Mouse (Mus musculus): Measurements from ENCODE around the gene Zbp1. TPM values are rescaled to one million over a fixed set of nuclear protein-coding genes. Genes with fewer than 3 reads are reported as not detected.

Gene Zbp1
- 5.1 TPM for polyA plus RNA-seq (2014; fragmentation: Illumina TruSeq; extraction: RNeasy Lipid Tissue Mini Kit (QIAGEN cat#74804); ENCODE audit: low read depth, low replicate concordance)

DNA sequence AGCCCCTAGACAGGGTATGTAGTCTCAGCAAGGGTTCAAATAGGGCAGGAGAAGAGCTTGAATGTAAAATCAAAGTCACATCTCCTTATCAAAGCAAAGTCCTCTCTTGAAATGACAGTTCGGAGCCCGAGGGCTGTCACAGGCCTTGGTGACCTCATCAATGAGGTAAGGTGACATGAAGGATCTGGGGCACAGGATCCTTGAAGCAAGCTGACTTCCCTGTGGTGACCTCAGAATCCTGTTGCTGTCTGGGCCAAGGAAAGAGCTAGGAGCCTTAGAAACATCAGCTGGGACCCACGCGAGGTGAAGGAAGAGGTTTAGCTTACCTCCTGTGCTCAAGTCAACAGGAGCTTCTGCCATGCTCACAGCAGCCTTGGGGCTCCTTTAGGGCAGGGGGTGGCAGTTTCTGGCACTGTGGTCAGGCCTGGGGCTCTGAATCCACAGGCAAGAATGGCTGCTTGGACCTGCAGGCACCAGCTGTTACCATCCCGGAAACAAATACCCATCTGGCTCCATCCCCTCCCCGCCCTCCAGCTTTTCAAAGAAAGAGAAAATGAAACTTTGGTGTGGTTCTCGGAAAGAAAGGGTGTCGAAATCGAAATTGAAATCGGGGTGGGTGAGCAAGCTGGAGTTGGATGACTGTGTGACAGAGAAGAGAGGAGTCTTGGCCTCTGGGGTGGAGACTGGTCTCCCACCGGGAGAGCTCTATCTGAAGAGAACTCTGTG is at the start of gene Zbp1:
Zbp1 (minus strand) TSS at position 508 of the 726 bp plus-strand sequence.

Other genes starting within 250 kb of the Zbp1 start
- gene Spo11, start 241.2 kb downstream of the Zbp1 start, polyA plus RNA-seq (2014; fragmentation: Illumina TruSeq; extraction: RNeasy Lipid Tissue Mini Kit (QIAGEN cat#74804); ENCODE audit: low read depth, low replicate concordance) = not detected
- 15.5 TPM for gene Rae1, start 218.8 kb downstream of the Zbp1 start, polyA plus RNA-seq (2014; fragmentation: Illumina TruSeq; extraction: RNeasy Lipid Tissue Mini Kit (QIAGEN cat#74804); ENCODE audit: low read depth, low replicate concordance)
- gene Rbm38, start 198.4 kb downstream of the Zbp1 start, polyA plus RNA-seq (2014; fragmentation: Illumina TruSeq; extraction: RNeasy Lipid Tissue Mini Kit (QIAGEN cat#74804); ENCODE audit: low read depth, low replicate concordance) = not detected
- 0.45 TPM for gene Ctcfl, start 99.4 kb downstream of the Zbp1 start, polyA plus RNA-seq (2014; fragmentation: Illumina TruSeq; extraction: RNeasy Lipid Tissue Mini Kit (QIAGEN cat#74804); ENCODE audit: low read depth, low replicate concordance)
- gene Pck1, start 65.9 kb downstream of the Zbp1 start, polyA plus RNA-seq (2014; fragmentation: Illumina TruSeq; extraction: RNeasy Lipid Tissue Mini Kit (QIAGEN cat#74804); ENCODE audit: low read depth, low replicate concordance) = 660 TPM
- gene Pmepa1, start 57.6 kb upstream of the Zbp1 start, polyA plus RNA-seq (2014; fragmentation: Illumina TruSeq; extraction: RNeasy Lipid Tissue Mini Kit (QIAGEN cat#74804); ENCODE audit: low read depth, low replicate concordance) = 0.79 TPM